Mouse (Mus musculus) cerebellum, adult 18-20 months (tissue): ENCODE measurements around the gene Fes.

Experiments used
- DNase-seq, 2 experiments: peaks; one replicate each; pipeline ENCODE4 v3.0.0; 2021

The Fes gene

GRCm38 (mm10) chr7:80387633-80388543 lies at the start of gene Fes:
Gene Fes (minus strand): TSS chr7:80387946.
- no peak for DNase-seq

DNA sequence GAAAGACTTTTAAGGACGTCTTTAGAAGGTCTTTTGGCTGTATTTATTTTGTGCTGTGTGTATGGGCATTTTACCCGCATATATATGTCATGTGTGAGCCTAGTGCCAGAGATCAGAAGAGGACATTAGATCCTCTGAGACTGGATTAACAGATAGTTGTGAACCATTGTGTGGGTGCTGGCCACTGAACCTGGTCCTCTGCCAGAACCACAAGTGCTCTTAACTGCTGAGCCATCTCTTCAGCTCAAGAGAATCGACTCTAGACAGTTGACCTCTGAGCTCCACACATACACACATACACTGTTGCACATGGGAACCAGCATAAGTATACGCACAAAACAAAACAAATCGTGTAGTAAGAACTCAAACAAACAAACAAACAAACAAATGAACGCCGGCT lies 48.8 kb upstream of the Fes start:
- DNase-seq = no peak

DNA sequence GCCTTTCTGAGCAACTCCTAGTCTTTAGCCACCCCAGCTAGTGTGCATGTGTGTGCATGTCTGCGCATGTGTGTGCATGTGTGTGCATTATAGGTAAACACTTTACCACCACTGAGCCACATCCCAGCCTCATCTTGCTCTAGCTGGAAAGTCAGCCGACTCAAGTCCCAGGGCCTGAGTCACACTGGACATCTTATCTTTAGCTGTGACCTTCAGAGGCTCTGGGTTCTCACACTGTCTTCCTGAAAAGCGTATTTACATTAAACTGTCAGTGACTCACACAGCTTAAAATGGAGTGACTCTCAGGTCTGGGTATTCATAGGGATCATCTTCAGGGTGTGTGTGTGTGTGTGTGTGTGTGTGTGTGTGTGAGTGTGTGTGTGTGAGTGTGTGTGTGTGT lies 47.8 kb upstream of the Fes start:
- no peak for DNase-seq

DNA sequence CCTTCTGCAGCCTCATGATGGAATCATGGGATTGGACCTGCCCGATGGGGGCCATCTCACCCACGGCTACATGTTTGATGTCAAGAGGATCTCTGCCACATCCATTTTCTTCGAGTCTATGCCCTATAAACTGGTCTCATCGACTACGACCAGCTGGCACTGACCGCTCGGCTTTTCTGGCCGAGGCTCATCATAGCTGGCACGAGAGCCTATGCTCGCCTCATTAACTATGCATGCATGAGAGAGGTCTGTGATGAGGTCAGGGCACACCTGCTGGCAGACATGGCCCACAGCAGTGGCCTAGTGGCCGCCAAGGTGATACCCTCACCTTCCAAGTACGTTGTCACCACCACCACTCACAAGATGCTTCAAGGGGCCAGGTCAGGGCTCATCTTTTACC lies 41.9 kb upstream of the Fes start:
- peak; percentile 20 to 28 for DNase-seq

- no peak for DNase-seq
These were observed 40.0 kb upstream of the Fes start for GRCm38 (mm10) chr7:80427730-80428129.

GRCm38 (mm10) chr7:80426363-80426762 lies 38.6 kb upstream of the Fes start:
- no peak for DNase-seq

DNA sequence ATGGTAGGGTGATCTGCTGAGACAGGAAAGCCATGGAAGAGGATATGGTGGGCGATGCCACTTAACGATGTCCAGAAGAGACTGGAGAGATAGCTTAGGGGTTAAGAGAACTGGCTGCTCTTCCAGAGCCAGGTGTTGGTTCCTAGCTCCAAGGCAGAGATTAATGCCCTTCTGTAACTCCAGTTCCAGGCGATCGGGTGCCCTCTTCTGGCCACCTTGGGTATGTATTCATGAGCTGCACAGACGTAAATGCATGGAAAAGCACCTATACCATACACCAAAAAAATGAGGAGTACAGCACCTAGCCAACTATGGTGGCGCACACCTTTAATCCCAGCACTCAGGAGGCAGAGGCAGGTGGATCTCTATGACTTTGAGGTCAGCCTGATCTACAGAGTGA lies 37.0 kb upstream of the Fes start:
- DNase-seq = no peak

DNA sequence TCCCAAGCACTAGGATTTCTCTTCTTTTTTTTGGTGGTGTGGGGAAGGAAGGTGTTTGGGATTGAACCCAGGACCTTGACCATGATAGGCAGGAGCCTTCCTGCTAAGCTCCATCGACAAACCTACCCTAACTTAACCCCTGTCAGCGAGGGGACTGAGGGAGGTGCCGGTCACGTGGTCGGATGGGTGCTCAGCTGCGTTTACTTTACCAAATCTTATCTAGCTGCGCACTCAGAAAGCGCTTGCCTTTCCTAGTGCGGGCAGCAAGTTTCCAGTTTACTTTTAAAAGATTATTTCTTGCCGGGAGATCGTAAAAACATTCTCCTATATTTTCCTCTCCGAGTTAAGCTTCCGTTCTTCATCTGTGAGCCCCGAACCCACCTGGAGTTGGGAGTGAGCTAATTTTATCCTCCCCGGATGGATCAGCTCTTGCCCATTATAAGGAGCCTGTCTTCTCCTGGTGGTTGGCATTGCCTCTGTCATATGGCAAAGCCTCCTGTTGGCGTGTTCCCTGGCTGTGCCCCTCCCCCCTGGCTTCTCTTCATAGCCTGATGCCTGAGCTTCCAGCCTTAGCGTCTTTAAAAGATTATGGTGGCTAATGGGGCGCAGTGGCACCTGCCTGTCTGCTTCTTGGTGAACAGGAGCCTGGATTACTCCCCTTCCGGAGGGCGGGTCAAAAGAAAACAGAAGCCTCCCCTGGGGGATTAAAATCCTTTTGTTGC lies 35.2 kb upstream of the Fes start:
- DNase-seq = peak; percentile 64 to 71

DNA sequence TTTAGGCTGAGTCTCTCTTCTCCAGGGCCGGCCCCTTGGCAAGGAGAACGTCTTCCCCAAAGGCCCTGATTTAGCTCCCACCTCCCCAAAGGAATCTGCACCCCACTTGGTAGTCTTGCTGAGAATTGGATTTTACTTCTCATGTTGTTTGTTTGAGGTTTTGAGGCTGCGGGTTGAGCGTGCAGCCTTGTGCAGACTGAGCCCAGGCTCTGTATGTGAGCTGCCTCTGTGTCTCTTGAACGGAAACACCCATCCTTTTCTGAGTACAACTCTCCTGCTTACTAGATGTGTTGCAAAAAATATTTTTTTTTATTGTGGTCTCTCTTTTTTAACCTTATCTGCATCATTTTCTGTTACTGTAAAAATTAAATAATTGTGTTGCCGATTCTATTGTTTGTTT lies 33.8 kb upstream of the Fes start:
- DNase-seq = no peak

GRCm38 (mm10) chr7:80420586-80420985 lies 32.8 kb upstream of the Fes start:
- no peak for DNase-seq

- no peak for DNase-seq
These were observed 31.5 kb upstream of the Fes start for GRCm38 (mm10) chr7:80419278-80419677.

DNA sequence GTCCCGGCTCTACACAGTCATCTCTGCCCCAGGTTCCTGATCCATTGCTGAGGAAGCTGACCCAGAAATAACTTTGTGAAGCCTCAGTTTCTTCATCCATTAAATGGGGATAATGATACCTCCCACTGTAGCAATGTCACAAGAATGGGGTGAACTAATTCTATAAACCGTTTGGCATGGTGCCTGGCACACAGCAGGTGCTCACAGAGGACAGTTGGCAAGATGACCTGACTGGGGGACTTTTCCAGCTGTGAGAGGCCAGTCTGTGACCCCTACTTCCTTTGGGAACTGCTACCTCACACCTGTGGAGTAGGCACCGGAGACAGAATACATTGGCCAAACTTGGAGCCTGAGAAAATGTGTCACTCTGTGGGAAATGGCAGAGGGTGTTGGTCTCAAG lies 30.3 kb upstream of the Fes start:
- DNase-seq = no peak

DNA sequence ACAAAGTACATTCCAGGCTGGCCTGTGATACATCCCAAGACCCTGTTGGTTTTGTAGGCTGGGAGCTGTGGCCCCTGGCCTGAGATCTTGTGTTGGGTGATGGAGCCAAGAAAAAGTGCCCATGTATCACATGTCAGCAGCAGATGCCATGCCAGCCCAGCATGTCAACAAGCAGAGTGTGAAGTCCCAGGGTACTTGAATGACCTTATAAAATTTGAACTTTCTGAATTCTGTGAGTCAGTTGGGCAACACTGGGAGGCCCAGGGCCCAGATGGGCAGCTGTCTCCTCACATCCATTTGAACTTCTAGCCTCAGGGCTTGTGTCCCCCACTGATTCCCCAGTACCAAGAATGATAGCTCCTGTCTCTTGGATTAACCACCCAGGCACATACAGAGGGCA lies 29.9 kb upstream of the Fes start:
- DNase-seq = no peak

DNA sequence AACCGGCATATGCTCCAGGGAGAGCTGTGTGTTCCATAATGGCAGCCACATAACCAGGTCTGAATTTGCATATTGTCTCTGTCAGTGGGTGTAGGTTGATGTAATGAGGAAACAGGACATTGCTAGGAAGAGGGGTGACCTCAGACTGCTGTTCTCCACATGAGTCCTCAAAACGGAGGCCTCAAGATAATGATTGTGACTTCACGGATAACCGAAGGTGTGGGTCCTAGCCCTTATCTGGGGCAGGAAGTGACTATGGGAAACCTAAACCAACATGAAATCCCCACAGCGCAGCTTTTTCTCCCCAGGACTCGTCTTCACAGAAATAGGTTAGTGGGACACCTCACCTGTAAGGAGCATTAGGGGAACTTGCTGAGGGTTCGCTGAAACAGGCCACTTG lies 29.2 kb upstream of the Fes start:
- no peak for DNase-seq

DNA sequence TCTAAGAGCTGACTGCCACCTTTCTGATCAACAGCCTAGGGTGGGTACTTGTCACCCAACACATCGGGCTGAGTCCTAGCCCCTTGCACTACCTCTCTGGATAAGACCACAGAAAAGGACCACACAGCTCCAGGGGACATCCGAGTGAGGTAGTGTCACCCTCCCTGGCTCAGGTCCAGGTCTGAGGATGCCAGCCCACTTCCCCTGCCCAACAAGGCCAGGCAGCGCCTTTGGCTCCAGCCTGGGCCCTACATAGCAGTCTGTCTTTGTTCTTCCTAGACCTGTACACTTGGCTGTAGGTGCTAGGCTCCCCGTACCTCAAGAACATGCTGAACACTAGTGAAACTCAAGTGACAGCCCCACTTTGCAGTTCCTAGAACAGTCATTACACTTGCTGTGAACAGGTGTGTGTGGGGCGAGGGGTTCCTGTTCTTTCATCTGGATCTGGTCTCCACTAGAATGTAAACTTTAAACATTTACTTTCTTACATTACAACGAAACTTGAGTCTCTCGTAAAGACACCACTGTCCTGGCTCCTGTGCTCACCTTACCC lies 26.6 kb upstream of the Fes start:
- no peak for DNase-seq

GRCm38 (mm10) chr7:80413512-80414302 lies 26.0 kb upstream of the Fes start:
- no peak for DNase-seq

GRCm38 (mm10) chr7:80412781-80413180 lies 25.0 kb upstream of the Fes start:
- no peak for DNase-seq

DNA sequence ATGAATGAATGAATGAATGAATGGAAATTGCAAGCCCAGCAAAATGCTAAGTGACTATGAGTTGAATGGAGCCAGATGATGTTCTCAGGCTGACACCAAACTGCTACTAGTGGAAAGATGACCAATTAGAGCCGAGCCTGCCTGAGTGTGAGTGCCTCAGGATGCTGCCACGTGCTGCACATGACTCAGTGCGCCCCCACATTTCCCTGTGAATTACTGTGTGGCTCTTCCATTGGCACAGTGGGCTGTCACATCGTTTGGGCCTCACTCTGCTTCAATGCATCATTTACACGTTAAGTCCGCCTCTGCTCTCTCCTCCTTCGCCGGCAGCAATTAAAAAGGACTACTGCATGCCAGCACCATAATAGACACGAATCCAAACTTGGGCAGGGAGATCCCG lies 24.5 kb upstream of the Fes start:
- DNase-seq = no peak

DNA sequence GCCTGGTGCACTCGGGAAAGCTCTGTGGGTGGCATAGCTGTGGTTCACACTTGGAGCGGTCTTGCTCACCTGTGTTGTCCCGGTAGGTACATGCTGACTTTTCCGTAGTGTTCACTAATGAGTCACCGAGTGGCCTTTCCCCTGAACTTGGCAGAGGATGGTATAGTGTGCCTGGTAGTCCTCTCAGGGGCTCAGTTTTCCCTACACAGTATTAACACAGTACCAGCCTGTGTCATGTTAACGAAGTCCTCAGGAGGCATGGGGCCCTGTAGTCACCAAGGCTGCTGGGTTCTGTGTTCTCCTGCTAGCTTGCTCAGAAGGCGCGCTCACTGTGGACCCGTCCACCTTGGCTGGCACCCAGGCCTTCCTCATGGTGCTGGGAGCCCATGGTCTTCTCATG lies 22.6 kb upstream of the Fes start:
- no peak for DNase-seq

- no peak for DNase-seq
These were observed 20.0 kb upstream of the Fes start for GRCm38 (mm10) chr7:80407712-80408111.

DNA sequence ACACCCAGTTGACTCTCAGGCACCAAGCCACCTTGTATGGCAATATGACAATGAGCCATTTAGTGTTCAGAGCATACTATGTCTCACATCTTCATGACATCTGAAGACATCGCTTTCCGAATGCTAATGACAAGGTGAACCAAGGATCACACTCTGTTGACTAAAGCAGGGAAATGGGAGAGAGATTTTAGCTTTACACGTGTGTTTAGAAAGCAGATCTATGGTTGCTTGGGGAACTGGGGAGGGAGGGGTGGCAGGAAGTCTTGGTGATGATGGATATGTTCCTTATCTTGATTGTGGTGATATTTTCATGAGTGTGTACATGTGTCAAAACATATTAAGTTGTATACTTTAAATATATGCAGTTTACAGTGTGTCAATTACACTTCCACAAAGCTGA lies 18.4 kb upstream of the Fes start:
- no peak for DNase-seq

DNA sequence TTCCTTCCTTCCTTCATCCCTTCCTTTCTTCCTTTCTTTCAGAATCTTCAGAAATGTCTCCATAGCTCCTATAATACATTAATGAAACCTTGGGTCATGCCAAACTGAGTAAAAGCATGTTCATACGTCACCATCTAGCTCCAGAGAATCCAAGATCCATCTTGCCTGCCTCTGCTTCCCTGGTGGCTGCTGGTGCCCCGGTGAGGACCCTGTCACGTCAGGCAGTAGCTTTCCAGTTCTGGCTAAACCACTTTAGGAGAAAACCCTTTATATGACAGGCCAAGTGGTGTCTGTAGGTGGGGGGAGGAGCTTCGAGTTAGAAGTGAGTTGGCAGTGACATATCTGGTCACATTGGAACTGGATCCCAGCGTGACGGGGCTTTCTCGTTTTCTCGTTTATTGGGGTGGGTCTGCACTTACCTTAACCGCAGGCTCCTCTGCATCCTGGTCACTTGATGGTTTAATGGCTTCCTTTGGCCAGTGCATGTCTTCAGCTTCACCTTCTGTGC lies 17.5 kb upstream of the Fes start, which contains the start of gene Furin:
Gene Furin, minus strand, starts transcription at position 249 of the 508 bp plus-strand sequence.
- no peak for DNase-seq
